Mouse (Mus musculus) lung, postnatal 36 days (tissue): ENCODE results near the gene G430095P16Rik.

Experiments
- DNase-seq: peaks from one replicate; pipeline ENCODE4 v3.0.0; 2022; ENCODE audit warnings: mixed read lengths

The G430095P16Rik gene

GRCm38 (mm10) chr8:84772628-84773027, 49.8 kb downstream of the G430095P16Rik start:
- DNase-seq = no peak

GRCm38 (mm10) chr8:84773304-84773703, 50.5 kb downstream of the G430095P16Rik start:
- no peak for DNase-seq

DNA sequence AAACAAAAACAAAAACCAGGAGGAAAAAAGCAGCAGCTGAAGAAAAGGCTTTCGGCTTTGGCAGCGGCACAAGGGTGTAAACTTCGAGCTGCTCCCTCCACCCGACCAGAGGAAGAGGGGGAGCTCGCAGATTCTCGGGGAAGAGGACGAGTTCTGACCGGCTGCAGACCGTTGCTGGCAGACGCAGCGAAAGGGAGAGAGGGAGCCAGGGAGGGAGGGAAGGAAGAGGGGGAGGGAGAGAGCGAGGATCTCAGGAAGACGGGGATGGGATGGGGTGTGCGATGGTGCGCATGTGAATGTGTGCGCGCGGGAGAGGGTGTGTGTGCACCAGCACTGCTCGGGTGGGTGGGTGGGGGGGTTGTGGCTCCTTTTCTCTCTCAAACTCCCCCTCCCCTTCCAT, 51.0 kb downstream of the G430095P16Rik start:
- peak; percentile 74 for DNase-seq

- DNase-seq = peak; percentile 51
These were observed 51.7 kb downstream of the G430095P16Rik start for GRCm38 (mm10) chr8:84774473-84774911.

GRCm38 (mm10) chr8:84775105-84775591, 52.3 kb downstream of the G430095P16Rik start:
- DNase-seq = no peak

GRCm38 (mm10) chr8:84775621-84776113, 52.9 kb downstream of the G430095P16Rik start:
- DNase-seq = no peak
